Mouse (Mus musculus) E14TG2a.4 (cell line): ENCODE measurements around the gene Tldc2.

Source experiments
- CTCF ChIP-seq: conservative IDR thresholded peaks from 2 replicates; pipeline ENCODE4 v1.5.1; 2014; ENCODE audit warnings: low read length
- NANOG ChIP-seq: IDR thresholded peaks from 2 replicates; pipeline ENCODE4 v1.6.1; 2014; ENCODE audit warnings: borderline replicate concordance, low read length, mixed read lengths

DNA sequence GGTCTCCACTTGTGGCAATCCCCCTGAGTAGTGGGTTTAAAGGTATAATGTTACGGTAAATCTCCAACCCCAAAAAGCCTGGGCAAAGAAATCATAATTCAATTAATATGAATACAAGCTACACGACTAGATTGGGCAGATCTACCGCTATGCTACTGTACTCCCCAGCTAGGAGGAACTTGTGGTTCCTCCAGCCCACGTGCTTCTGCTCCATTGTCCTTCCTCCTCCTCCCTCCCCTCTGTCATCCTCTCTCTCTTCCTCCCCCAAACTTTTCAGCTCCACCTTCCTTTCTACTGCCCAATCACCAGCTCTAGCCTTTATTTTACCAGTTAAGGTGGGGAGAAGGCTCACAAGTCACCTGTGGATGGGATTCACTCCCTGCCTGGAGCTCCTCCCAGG lies 21.4 kb downstream of the Tldc2 start:
- TF ChIP-seq CTCF (no peak), NANOG (no peak)
